ENCODE assay signal across 9 mouse cellular contexts in genomic region chr8:126567674-126568073, GRCm38 (mm10). TPM values are rescaled to one million over a fixed set of nuclear protein-coding genes. Genes with fewer than 3 reads are reported as not detected.
A peak's percentile ranks its signal among the peaks of the same experiment; 100 is the strongest.
DNase-seq lines count a peak whose midpoint lies in the region; ATAC-seq and TF ChIP-seq lines count a peak whose summit lies in the region.
"Had no signal": no experiment of that assay in that cellular context is flagged by ENCODE, and none has a peak within 500 bp of the region (broad histone marks: within the 10 kb centered on the region; RNA-seq: fewer than 3 reads in every experiment).

No protein-coding gene starts in this region.

- no peak for ATAC-seq in stomach, embryonic 15.5 days (ENCODE audit: insufficient read depth, low FRiP score, low read depth)
- ATAC-seq in stomach, postnatal 0 days (ENCODE audit: low FRiP score, low TSS enrichment), result no peak
- ATAC-seq in heart, embryonic 15.5 days (replicated peaks; ENCODE audit: insufficient number of reproducible peaks, insufficient read depth, low FRiP score, low read depth), result no peak

- WGBS in stomach, embryonic 15.5 days, result 73% methylated on average over 2 of the region's 2 CpGs
- 78% methylated on average over 2 of the region's 2 CpGs for WGBS in stomach, postnatal 0 days
- 36% methylated on average over 2 of the region's 2 CpGs for WGBS in heart, embryonic 15.5 days

- H3K9me3 ChIP-seq in stomach, embryonic 15.5 days, result no peaks in the 10 kb centered on the region
- H3K9me3 ChIP-seq in stomach, postnatal 0 days (ENCODE audit: control insufficient read depth, low read length), result no peaks in the 10 kb centered on the region
- H3K9me3 ChIP-seq in heart, embryonic 15.5 days (replicated peaks), result no peaks in the 10 kb centered on the region

- no peak for TF ChIP-seq EP300 in stomach, postnatal 0 days (optimal IDR thresholded peaks at IDR 0.05)

- peaks cover 21% of the 10 kb centered on the region for H3K4me1 ChIP-seq in stomach, embryonic 15.5 days
- H3K4me1 ChIP-seq in stomach, postnatal 0 days (replicated peaks; ENCODE audit: control insufficient read depth, insufficient read depth), result peaks cover 5% of the 10 kb centered on the region; the same call in 1 of the 2 replicates
- H3K4me1 ChIP-seq in heart, embryonic 15.5 days (replicated peaks), result peaks cover 58% of the 10 kb centered on the region

- TF ChIP-seq CTCF in stomach, postnatal 0 days (IDR thresholded peaks at IDR 0.05; ENCODE audit: low read depth), result no peak

- H3K27ac ChIP-seq in stomach, embryonic 15.5 days, result 0 out of 2 replicates have a peak overlapping the region, but pooled peaks have one; percentile 26
- H3K27ac ChIP-seq in stomach, postnatal 0 days (replicated peaks), result no peak overlapping the region
- H3K27ac ChIP-seq in heart, embryonic 15.5 days, result peak overlapping the region; percentile 98

- H3K36me3 ChIP-seq in stomach, embryonic 15.5 days, result no peaks in the 10 kb centered on the region
- H3K36me3 ChIP-seq in stomach, postnatal 0 days (ENCODE audit: control insufficient read depth, insufficient read depth, low read length), result no peaks in the 10 kb centered on the region
- no peaks in the 10 kb centered on the region for H3K36me3 ChIP-seq in heart, embryonic 15.5 days

- H3K9ac ChIP-seq in stomach, embryonic 15.5 days, result no peak overlapping the region
- H3K9ac ChIP-seq in stomach, postnatal 0 days (ENCODE audit: low read length), result no peak overlapping the region
- peak overlapping the region; percentile 41 for H3K9ac ChIP-seq in heart, embryonic 15.5 days

- H3K4me2 ChIP-seq in stomach, embryonic 15.5 days, result no peak overlapping the region
- no peak overlapping the region for H3K4me2 ChIP-seq in stomach, postnatal 0 days (replicated peaks; ENCODE audit: low read depth)
- peak overlapping the region; percentile 46 for H3K4me2 ChIP-seq in heart, embryonic 15.5 days

- H3K27me3 ChIP-seq in stomach, embryonic 15.5 days (replicated peaks), result no peaks in the 10 kb centered on the region
- H3K27me3 ChIP-seq in stomach, postnatal 0 days (ENCODE audit: control insufficient read depth, insufficient read depth, low read length), result no peaks in the 10 kb centered on the region
- H3K27me3 ChIP-seq in heart, embryonic 15.5 days, result no peaks in the 10 kb centered on the region

- H3K4me3 ChIP-seq in stomach, embryonic 15.5 days (replicated peaks), result no peak overlapping the region
- H3K4me3 ChIP-seq in stomach, postnatal 0 days (ENCODE audit: low read depth, low read length), result no peak overlapping the region
- H3K4me3 ChIP-seq in heart, embryonic 15.5 days, result no peak overlapping the region

- DNase-seq in gastrocnemius, adult 18-20 months (ENCODE audit: low spot score), result peak; percentile 66
- DNase-seq in gastrocnemius, postnatal 36 days, result no peak
- DNase-seq in stomach, postnatal 0 days (ENCODE audit: low spot score), result no peak
- peak; percentile 90 for DNase-seq in retina, postnatal 1 day
- DNase-seq in spleen, postnatal 14 days (ENCODE audit: low spot score in 2 of 2), result no peak
- DNase-seq in testis, postnatal 10 days (ENCODE audit: low spot score), result no peak
- DNase-seq: kidney, postnatal 36 days had no signal

- intact Hi-C loops in gastrocnemius, postnatal 36 days (cut with DNase I), result no loop called here

RNA-seq across cellular contexts. Expression of gene Irf2bp2, which starts 26.1 kb away (rescaled TPM):
- total RNA-seq in gastrocnemius, adult 18-20 months (2021), result 10 to 100 TPM; 33.8 to 49.6 TPM
- 10 to 100 TPM; 26.5 to 30.1 TPM for total RNA-seq in gastrocnemius, postnatal 36 days (2021)
- 12.5 and 13.4 TPM in 2 replicates for polyA plus RNA-seq in stomach, embryonic 15.5 days (2015; fragmentation: Nextera tagmentation; extraction: Ambion mirVana)
- polyA plus RNA-seq in stomach, postnatal 0 days (2015; fragmentation: Nextera tagmentation; extraction: Ambion mirVana), result 10.1 and 10.2 TPM in 2 replicates
- 10.3 and 10.4 TPM in 2 replicates for polyA plus RNA-seq in heart, embryonic 15.5 days (2015; fragmentation: Nextera tagmentation; extraction: Ambion mirVana)

Comparison
In these comparisons a context has a peak if more than half of its experiments do, and no peak if none do; other contexts are left out.
1. DNase-seq: peak in gastrocnemius, adult 18-20 months (single experiment) and retina, postnatal 1 day (single experiment); none in gastrocnemius, postnatal 36 days (0 of 2), stomach, postnatal 0 days (single experiment), spleen, postnatal 14 days (0 of 2) and testis, postnatal 10 days (single experiment).